Mouse (Mus musculus) neural tube, embryonic 15.5 days (tissue): Measurements from ENCODE around the gene Atg9b. TPM values are rescaled to one million over a fixed set of nuclear protein-coding genes. Genes with fewer than 3 reads are reported as not detected.
A peak's percentile ranks its signal among the peaks of the same experiment; 100 is the strongest.

Experiments used
- ATAC-seq: fragments of 200-750 bp; cut with Nextera tagmentation; 2 replicates; pipeline ENCODE4 v1.8.0; 2017; ENCODE audit warnings: mild to moderate bottlenecking, moderate TSS enrichment, moderate library complexity; ENCODE audit not compliant: low FRiP score
- H3K27ac ChIP-seq: fragments of 300-500 bp; sonication (generic); replicated peaks from 2 replicates; pipeline ENCODE4 v1.5.1; 2015; ENCODE audit warnings: mild to moderate bottlenecking, inconsistent platforms
- H3K27me3 ChIP-seq: fragments of 300-500 bp; sonication (generic); replicated peaks from 2 replicates; pipeline ENCODE4 v1.6.1; 2015; ENCODE audit warnings: inconsistent platforms
- H3K36me3 ChIP-seq: fragments of 300-500 bp; sonication (generic); 2 replicates; pipeline ENCODE4 v1.6.1; 2015; ENCODE audit warnings: inconsistent platforms
- H3K4me1 ChIP-seq: fragments of 300-500 bp; sonication (generic); 2 replicates; pipeline ENCODE4 v1.6.1; 2015; ENCODE audit warnings: inconsistent platforms
- H3K4me2 ChIP-seq: fragments of 300-500 bp; sonication (generic); 2 replicates; pipeline ENCODE4 v1.6.1; 2015; ENCODE audit warnings: inconsistent platforms, mild to moderate bottlenecking, moderate library complexity
- H3K4me3 ChIP-seq: fragments of 300-500 bp; sonication (generic); replicated peaks from 2 replicates; pipeline ENCODE4 v1.5.1; 2015; ENCODE audit warnings: mild to moderate bottlenecking, inconsistent platforms
- H3K9ac ChIP-seq: fragments of 300-500 bp; sonication (generic); replicated peaks from 2 replicates; pipeline ENCODE4 v1.6.1; 2015; ENCODE audit warnings: mild to moderate bottlenecking, inconsistent platforms
- H3K9me3 ChIP-seq: fragments of 300-500 bp; sonication (generic); replicated peaks from 2 replicates; pipeline ENCODE4 v1.6.1; 2016; ENCODE audit warnings: inconsistent platforms
- WGBS: fragments of 180-500 bp; shearing (Covaris S2); methylation state at CpG from one replicate; pipeline ENCODE4 v1.1.7; 2015; ENCODE audit warnings: mixed read lengths; 5-methylcytosine and 5-hydroxymethylcytosine counted together
- polyA plus RNA-seq: library from polyadenylated mRNA; unstranded; fragments of >200 nt; fragmentation: Nextera tagmentation; extraction: Ambion mirVana; gene quantifications from 2 replicates; pipeline ENCODE4 v1.2.1, GENCODE M21; 2015

The Atg9b gene
- polyA plus RNA-seq, 1 experiment from 2014 or later, result 4.8 TPM

DNA sequence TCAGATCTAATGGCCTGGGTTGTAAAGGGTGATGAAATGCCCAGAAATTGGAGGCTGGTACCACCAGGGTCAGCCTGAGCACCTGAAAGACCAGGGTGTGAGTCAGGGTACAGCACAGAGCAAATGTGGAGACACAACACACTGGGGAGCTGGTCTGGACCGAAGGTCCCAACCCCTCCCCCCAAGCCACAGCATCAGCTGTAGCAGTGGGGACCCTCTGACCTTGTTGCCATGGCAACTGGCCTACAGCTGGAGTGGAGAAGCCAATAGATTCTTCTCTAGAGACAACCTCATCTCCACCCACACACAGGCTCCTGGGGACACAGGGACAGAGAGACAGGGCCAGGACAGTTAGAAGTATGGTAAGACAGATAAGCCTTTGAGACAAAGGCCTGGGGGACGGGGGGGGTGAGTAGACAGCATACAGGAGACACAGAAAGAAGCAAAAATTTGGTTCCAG is 47.9 kb downstream of the Atg9b start:
- Histone ChIP-seq H3K4me3 (no peak overlapping the region), H3K9ac (peak overlapping the region; percentile 26), H3K27ac (peak overlapping the region; percentile 86), H3K27me3 (no peaks in the 10 kb centered on the region), H3K4me2 (peak overlapping the region; percentile 41), H3K9me3 (no peaks in the 10 kb centered on the region), H3K36me3 (peaks cover 6% of the 10 kb centered on the region; the same call in 1 of the 2 replicates), H3K4me1 (peaks cover 44% of the 10 kb centered on the region)
- ATAC-seq, result peak; percentile 29
- 5% methylated on average over 2 of the region's 2 CpGs for WGBS

GRCm38 (mm10) chr5:24343379-24343778 is 48.6 kb downstream of the Atg9b start:
- no peaks in the 10 kb centered on the region for H3K9me3 ChIP-seq
- peak overlapping the region; percentile 86 for H3K27ac ChIP-seq
- no peak overlapping the region for H3K9ac ChIP-seq
- peaks cover 6% of the 10 kb centered on the region; the same call in 1 of the 2 replicates for H3K36me3 ChIP-seq
- H3K4me2 ChIP-seq, result peak overlapping the region; percentile 41; the same call in 1 of the 2 replicates
- no peak for ATAC-seq
- H3K27me3 ChIP-seq, result no peaks in the 10 kb centered on the region
- peaks cover 37% of the 10 kb centered on the region for H3K4me1 ChIP-seq
- H3K4me3 ChIP-seq, result no peak overlapping the region

- no peak overlapping the region for H3K27ac ChIP-seq
- ATAC-seq, result no peak
- H3K9me3 ChIP-seq, result no peaks in the 10 kb centered on the region
- no peak overlapping the region for H3K9ac ChIP-seq
- H3K4me1 ChIP-seq, result peaks cover 33% of the 10 kb centered on the region
- no peaks in the 10 kb centered on the region for H3K27me3 ChIP-seq
- 62% methylated on average over 8 of the region's 8 CpGs for WGBS
- no peak overlapping the region for H3K4me2 ChIP-seq
- no peak overlapping the region for H3K4me3 ChIP-seq
- peaks cover 6% of the 10 kb centered on the region; the same call in 1 of the 2 replicates for H3K36me3 ChIP-seq
Observed at GRCm38 (mm10) chr5:24342966-24343365, 49.0 kb downstream of the Atg9b start.

DNA sequence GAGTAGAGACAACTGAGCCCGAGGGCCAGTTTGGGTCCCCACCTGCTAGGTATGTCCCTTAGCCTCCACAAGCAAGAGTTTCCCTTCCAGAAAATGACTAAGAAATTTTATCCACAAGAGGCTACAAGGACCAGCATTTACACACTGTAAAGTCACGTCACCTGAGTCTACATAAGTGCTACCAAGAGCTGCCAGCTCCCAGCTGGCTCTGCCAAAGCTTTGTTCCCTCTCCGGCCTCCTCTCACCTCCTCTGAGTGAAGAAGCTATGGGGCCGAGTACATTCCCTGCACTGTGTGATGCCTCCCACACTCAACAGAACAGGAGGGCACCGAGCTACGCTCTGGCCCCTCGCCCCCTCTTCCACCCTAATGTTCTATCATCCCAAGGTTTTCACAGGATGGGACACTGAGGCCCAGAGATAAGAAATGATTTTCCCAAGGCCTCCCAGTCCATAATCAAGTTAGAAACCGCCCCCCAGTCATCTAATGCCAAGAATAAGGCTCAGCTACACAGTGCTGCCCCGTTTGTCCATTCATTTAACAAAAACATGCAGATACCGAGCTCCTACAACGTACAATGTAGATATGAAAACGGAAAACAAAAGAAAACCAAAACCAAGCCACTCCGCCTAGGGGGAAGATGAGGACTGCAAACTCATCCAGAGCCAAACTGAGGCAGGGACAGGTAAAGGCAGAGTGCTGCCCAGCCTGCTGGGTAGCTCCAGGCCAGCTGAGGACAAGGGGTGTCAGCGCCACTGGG is 49.6 kb downstream of the Atg9b start:
- Histone ChIP-seq H3K4me2 (no peak overlapping the region), H3K4me1 (peaks cover 30% of the 10 kb centered on the region), H3K27ac (no peak overlapping the region), H3K27me3 (no peaks in the 10 kb centered on the region), H3K9ac (no peak overlapping the region), H3K9me3 (no peaks in the 10 kb centered on the region), H3K36me3 (peaks cover 6% of the 10 kb centered on the region; the same call in 1 of the 2 replicates), H3K4me3 (no peak overlapping the region)
- 85% methylated on average over 14 of the region's 14 CpGs for WGBS
- ATAC-seq, result no peak

DNA sequence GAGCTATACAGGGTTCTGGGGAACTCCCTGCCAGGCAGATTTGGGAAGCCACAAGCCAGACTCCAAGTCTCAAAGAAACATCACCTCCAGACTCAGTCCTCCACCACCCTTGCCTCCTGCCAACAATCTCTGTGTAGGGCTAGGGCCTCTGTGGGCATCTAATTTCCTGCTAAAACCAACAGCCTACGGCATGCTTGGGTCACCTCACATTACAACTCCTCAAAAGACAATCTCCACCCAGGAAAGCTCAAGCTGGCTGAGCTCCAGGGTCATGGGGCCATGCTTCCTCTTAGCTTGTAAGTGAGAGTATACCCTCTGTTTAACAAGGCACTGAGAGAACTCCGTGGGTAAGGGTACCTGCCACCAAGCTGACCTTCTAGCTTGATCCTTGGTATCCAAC is 54.1 kb downstream of the Atg9b start:
- Histone ChIP-seq H3K27ac (no peak overlapping the region), H3K9ac (no peak overlapping the region), H3K27me3 (no peaks in the 10 kb centered on the region), H3K36me3 (peaks cover 2% of the 10 kb centered on the region; the same call in 1 of the 2 replicates), H3K4me1 (peaks cover 23% of the 10 kb centered on the region), H3K4me3 (no peak overlapping the region), H3K4me2 (no peak overlapping the region), H3K9me3 (no peaks in the 10 kb centered on the region)
- no peak for ATAC-seq
- 74% methylated on average over 2 of the region's 2 CpGs for WGBS

DNA sequence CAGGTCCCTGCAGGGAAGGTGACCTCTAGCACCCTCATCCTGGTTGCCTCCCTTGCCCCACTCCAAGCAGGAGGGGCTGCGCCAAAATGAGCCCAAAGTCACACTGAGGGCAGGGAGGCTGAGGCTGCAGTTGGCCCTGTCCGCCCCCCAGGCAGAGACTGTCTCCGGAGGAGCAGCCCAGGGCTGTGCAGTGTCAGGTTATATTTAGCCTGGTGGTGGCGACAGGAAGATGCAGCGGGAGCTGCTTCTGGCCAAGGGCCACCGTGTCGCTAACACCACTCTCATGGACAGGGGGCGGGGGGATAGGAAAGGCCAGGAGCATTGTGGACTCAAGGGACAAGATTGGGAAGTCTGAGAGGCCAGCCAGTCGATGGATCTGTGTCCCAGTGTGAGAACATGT is 54.6 kb downstream of the Atg9b start:
- Histone ChIP-seq H3K4me1 (peaks cover 21% of the 10 kb centered on the region), H3K9ac (no peak overlapping the region), H3K9me3 (no peaks in the 10 kb centered on the region), H3K27me3 (no peaks in the 10 kb centered on the region), H3K36me3 (peaks cover 7% of the 10 kb centered on the region), H3K27ac (no peak overlapping the region), H3K4me3 (no peak overlapping the region), H3K4me2 (no peak overlapping the region)
- no peak for ATAC-seq
- WGBS, result 52% methylated on average over 9 of the region's 9 CpGs

- H3K27ac ChIP-seq, result no peak overlapping the region
- peaks cover 21% of the 10 kb centered on the region for H3K4me1 ChIP-seq
- no peak overlapping the region for H3K4me2 ChIP-seq
- 8% methylated on average over 3 of the region's 3 CpGs for WGBS
- no peak overlapping the region for H3K9ac ChIP-seq
- no peak overlapping the region for H3K4me3 ChIP-seq
- no peaks in the 10 kb centered on the region for H3K9me3 ChIP-seq
- H3K27me3 ChIP-seq, result no peaks in the 10 kb centered on the region
- ATAC-seq, result peak; percentile 79; the same call in 1 of the 2 replicates
- H3K36me3 ChIP-seq, result peaks cover 20% of the 10 kb centered on the region
Observed at GRCm38 (mm10) chr5:24335888-24336511, 55.9 kb downstream of the Atg9b start.

DNA sequence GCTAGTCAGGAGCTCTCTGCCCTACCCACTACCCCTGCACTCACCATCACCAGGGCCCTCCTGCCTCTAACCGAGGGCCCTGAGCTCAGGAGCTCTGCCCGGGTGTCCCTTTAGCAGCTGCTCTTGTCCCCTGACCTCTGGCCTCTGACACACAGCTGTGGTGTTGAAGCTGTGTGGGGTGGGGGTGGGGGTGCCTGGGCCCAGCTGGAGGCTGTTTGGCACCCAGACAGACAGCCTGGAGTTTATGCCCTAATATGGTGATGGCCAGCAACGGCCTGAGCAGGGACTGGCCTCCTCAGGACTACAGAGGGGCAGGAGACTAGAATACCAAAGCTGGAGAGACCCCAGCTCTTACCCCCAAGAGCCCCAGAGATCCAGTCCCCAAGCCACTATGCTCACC is 57.2 kb downstream of the Atg9b start:
- H3K4me2 ChIP-seq, result no peak overlapping the region
- no peaks in the 10 kb centered on the region for H3K9me3 ChIP-seq
- H3K36me3 ChIP-seq, result peaks cover 21% of the 10 kb centered on the region
- H3K4me1 ChIP-seq, result peaks cover 28% of the 10 kb centered on the region
- no peaks in the 10 kb centered on the region for H3K27me3 ChIP-seq
- no peak overlapping the region for H3K9ac ChIP-seq
- no peak overlapping the region for H3K4me3 ChIP-seq
- H3K27ac ChIP-seq, result no peak overlapping the region
- 37% methylated on average over 3 of the region's 3 CpGs for WGBS
- no peak for ATAC-seq

Other genes with a start within 250 kb of the Atg9b start
- gene Nupl2, start 227.2 kb downstream of the Atg9b start, polyA plus RNA-seq, result 14.1 and 15.3 TPM in 2 replicates
- gene Kcnh2, start 40.5 kb downstream of the Atg9b start, polyA plus RNA-seq, result 12.7 and 18.2 TPM in 2 replicates
- gene Nos3, start 27.3 kb downstream of the Atg9b start, polyA plus RNA-seq, result 9.3 and 10.6 TPM in 2 replicates
- gene Abcb8, start 1.5 kb upstream of the Atg9b start, polyA plus RNA-seq, result 49.4 and 52.2 TPM in 2 replicates
- gene Asic3, start 21.2 kb upstream of the Atg9b start, polyA plus RNA-seq, result 1.6 and 2.4 TPM in 2 replicates
- gene Cdk5, start 31.4 kb upstream of the Atg9b start, polyA plus RNA-seq, result 113 and 133 TPM in 2 replicates
- gene Slc4a2, start 31.7 kb upstream of the Atg9b start, polyA plus RNA-seq, result 15.3 and 19.1 TPM in 2 replicates
- 111 TPM in 2 replicates for gene Fastk, start 53.1 kb upstream of the Atg9b start, polyA plus RNA-seq
- 54.8 and 62.8 TPM in 2 replicates for gene Tmub1, start 55.7 kb upstream of the Atg9b start, polyA plus RNA-seq
- gene Agap3, start 60.0 kb upstream of the Atg9b start, polyA plus RNA-seq, result 60.2 and 101 TPM in 2 replicates
- 5.9 and 13.7 TPM in 2 replicates for gene Gbx1, start 135.1 kb upstream of the Atg9b start, polyA plus RNA-seq
- 0.40 and 0.87 TPM in 2 replicates for gene Asb10, start 148.8 kb upstream of the Atg9b start, polyA plus RNA-seq
- 0.24 and 0.26 TPM in 2 replicates for gene 4931409K22Rik, start 164.7 kb upstream of the Atg9b start, polyA plus RNA-seq
- 82.8 and 93.1 TPM in 2 replicates for gene Abcf2, start 185.3 kb upstream of the Atg9b start, polyA plus RNA-seq
- gene Chpf2, start 194.6 kb upstream of the Atg9b start, polyA plus RNA-seq, result 19.3 and 21.2 TPM in 2 replicates
- gene Smarcd3, start 232.3 kb upstream of the Atg9b start, polyA plus RNA-seq, result 111 and 135 TPM in 2 replicates